Mouse (Mus musculus): ENCODE measurements around the gene Stk40. TPM values are rescaled to one million over a fixed set of nuclear protein-coding genes. Genes with fewer than 3 reads are reported as not detected.
"Not testable (repeated sequence)": the region's sequence is repeated elsewhere in the genome, so short reads cannot be mapped to it uniquely, and the experiment has no call there.

Gene Stk40
- polyA plus RNA-seq, 1 experiment from 2014 or later: 47.2 TPM

GRCm38 (mm10) chr4:126084382-126084781 is 19.4 kb upstream of the Stk40 start:
- Histone ChIP-seq H3K27me3 (ENCODE audit: insufficient read depth, poor library complexity, severe bottlenecking) (no peaks in the 10 kb centered on the region), H3K27ac (no peak overlapping the region), H3K4me1 (replicated peaks) (0 out of 2 replicates have a peak, but pooled peaks cover 3% of the 10 kb centered on the region), H3K36me3 (peaks cover 45% of the 10 kb centered on the region), H3K4me3 (no peak overlapping the region), H3K9me3 (no peaks in the 10 kb centered on the region)
- DNase-seq (ENCODE audit: low spot score): no peak
- WGBS: 74% methylated on average over 8 of the region's 8 CpGs

DNA sequence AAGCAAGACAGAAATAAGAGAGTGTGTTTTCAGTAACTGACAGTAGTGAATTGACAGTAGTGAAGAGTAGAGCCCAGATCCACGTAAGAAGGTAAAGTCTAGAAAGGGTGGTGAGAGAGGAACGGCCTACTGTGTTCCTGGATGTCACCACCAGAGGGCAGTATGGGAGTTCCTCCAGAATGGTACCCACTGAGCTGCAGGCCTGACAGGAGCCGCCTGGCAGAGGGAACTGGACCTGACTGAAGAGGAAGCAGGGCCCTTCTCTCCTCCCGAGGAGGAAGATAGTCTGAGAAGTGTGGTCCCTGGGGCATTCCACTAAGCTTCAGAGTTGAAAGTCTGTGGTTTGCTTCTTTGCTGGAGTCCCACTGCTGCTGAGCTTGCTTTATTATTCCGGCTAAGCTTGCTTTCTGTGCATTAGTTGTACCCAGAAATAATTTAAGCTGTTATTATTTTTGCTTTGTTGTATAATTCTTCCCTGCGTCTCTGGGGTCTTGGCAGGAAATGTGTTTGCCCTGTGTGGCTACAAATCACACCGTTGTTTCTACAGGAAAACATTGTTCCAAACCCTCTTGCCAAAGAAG is 17.7 kb upstream of the Stk40 start:
- H3K27me3 ChIP-seq (ENCODE audit: insufficient read depth, poor library complexity, severe bottlenecking): no peaks in the 10 kb centered on the region
- H3K9me3 ChIP-seq: no peaks in the 10 kb centered on the region
- peaks cover 37% of the 10 kb centered on the region for H3K36me3 ChIP-seq
- DNase-seq (ENCODE audit: low spot score): peak; percentile 85
- no peak overlapping the region for H3K27ac ChIP-seq
- no peak overlapping the region for H3K4me3 ChIP-seq
- H3K4me1 ChIP-seq (replicated peaks): 0 out of 2 replicates have a peak, but pooled peaks cover 6% of the 10 kb centered on the region
- 34% methylated on average over 7 of the region's 7 CpGs for WGBS

GRCm38 (mm10) chr4:126090101-126090847 is 13.5 kb upstream of the Stk40 start:
- Histone ChIP-seq H3K9me3 (no peaks in the 10 kb centered on the region), H3K27me3 (ENCODE audit: insufficient read depth, poor library complexity, severe bottlenecking) (no peaks in the 10 kb centered on the region), H3K36me3 (peaks cover 8% of the 10 kb centered on the region; the same call in 1 of the 2 replicates), H3K27ac (no peak overlapping the region), H3K4me1 (replicated peaks) (0 out of 2 replicates have a peak, but pooled peaks cover 6% of the 10 kb centered on the region), H3K4me3 (no peak overlapping the region)
- 80% methylated on average over 7 of the region's 7 CpGs for WGBS
- DNase-seq (ENCODE audit: low spot score): no peak

DNA sequence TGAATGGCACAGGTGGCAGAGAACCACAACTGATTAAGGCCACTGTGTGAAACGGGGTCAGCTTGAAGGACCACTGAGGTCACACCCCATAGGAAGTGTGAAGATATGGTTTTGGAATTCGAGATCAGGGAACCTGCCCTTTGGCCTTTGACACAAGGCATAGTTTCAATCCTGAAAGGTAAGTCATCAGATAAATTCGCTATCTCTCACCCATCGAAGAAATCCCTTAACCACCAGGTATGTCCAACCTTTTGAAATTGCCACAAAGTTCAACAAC is 13.0 kb upstream of the Stk40 start:
- peaks cover 8% of the 10 kb centered on the region; the same call in 1 of the 2 replicates for H3K36me3 ChIP-seq
- WGBS: 87% methylated on average over 4 of the region's 4 CpGs
- no peaks in the 10 kb centered on the region for H3K27me3 ChIP-seq (ENCODE audit: insufficient read depth, poor library complexity, severe bottlenecking)
- no peak overlapping the region for H3K4me3 ChIP-seq
- DNase-seq (ENCODE audit: low spot score): no peak
- no peaks in the 10 kb centered on the region for H3K9me3 ChIP-seq
- 0 out of 2 replicates have a peak, but pooled peaks cover 6% of the 10 kb centered on the region for H3K4me1 ChIP-seq (replicated peaks)
- H3K27ac ChIP-seq: no peak overlapping the region

DNA sequence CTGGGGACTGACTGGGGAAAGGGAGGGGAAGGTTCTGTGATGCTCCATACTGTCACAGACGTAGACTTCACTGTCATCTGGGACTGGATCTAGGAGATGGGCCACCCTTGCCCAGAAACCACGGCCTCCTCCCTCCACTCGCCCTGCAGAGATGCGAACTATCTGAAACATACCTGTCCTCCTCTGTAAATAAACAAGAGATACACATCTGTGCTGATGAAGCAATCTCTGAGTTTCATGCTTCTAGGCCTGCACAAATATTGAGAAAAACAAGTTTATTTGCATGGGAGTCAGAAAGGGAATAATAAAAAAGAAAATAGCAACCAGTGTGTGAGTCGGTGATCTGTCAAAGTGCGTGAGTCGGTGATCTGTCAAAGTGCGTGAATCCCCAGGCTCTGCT is 11.9 kb upstream of the Stk40 start:
- Histone ChIP-seq H3K4me3 (no peak overlapping the region), H3K4me1 (replicated peaks) (peaks cover 8% of the 10 kb centered on the region), H3K9me3 (no peaks in the 10 kb centered on the region), H3K27me3 (ENCODE audit: insufficient read depth, poor library complexity, severe bottlenecking) (no peaks in the 10 kb centered on the region), H3K27ac (no peak overlapping the region), H3K36me3 (peaks cover 8% of the 10 kb centered on the region; the same call in 1 of the 2 replicates)
- WGBS: 83% methylated on average over 8 of the region's 8 CpGs
- DNase-seq (ENCODE audit: low spot score): no peak

GRCm38 (mm10) chr4:126095622-126096430 is 7.9 kb upstream of the Stk40 start:
- DNase-seq (ENCODE audit: low spot score); H3K27me3 ChIP-seq (ENCODE audit: insufficient read depth, poor library complexity, severe bottlenecking); H3K9me3 ChIP-seq: not testable (repeated sequence)
- H3K27ac ChIP-seq: peak overlapping the region; percentile 90
- peaks cover 24% of the 10 kb centered on the region for H3K4me1 ChIP-seq (replicated peaks)
- WGBS: 59% methylated on average over 14 of the region's 14 CpGs
- peak overlapping the region; percentile 71 for H3K4me3 ChIP-seq
- H3K36me3 ChIP-seq: peaks cover 17% of the 10 kb centered on the region

- Histone ChIP-seq H3K27ac (peak within 1 kb of the TSS; percentile 90), H3K27me3 (ENCODE audit: insufficient read depth, poor library complexity, severe bottlenecking) (no peaks in the 10 kb centered on the region), H3K4me1 (replicated peaks) (peaks cover 24% of the 10 kb centered on the region), H3K36me3 (peaks cover 17% of the 10 kb centered on the region), H3K4me3 (peak within 1 kb of the TSS; percentile 71), H3K9me3 (no peaks in the 10 kb centered on the region)
- 4% methylated on average over 37 of the region's 37 CpGs for WGBS
- peak; percentile 95 for DNase-seq (ENCODE audit: low spot score)
Measured at GRCm38 (mm10) chr4:126096464-126097111, 7.2 kb upstream of the Stk40 start, which contains the start of gene Lsm10. Lsm10 (plus strand) TSS chr4:126096623.

- Histone ChIP-seq H3K9me3 (no peaks in the 10 kb centered on the region), H3K4me3 (peak overlapping the region; percentile 71; the same call in 1 of the 2 replicates)
- 93% methylated on average over 20 of the region's 20 CpGs for WGBS
Measured at GRCm38 (mm10) chr4:126097711-126098253, 6.0 kb upstream of the Stk40 start.

DNA sequence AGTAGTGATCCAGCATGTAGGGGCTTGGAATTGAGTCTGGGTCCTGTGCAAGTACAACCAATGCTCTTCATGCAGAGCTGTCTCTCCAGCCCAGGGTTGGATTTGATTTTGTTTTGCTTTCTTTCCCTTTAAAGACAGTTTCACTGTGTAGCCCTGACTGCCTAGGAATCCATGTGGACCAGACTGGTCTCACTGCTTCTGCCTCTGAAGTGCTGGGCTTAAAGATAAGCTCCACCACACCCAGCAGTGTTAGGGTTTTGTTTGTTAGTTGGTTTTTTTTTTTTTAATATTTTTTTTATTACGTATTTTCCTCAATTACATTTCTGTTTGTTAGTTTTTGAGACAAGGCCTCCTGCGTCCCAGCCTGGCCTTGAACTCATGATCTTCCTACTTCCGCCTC is 4.4 kb upstream of the Stk40 start:
- Histone ChIP-seq H3K36me3 (peaks cover 17% of the 10 kb centered on the region), H3K4me1 (replicated peaks) (peaks cover 44% of the 10 kb centered on the region), H3K4me3 (no peak overlapping the region), H3K27me3 (ENCODE audit: insufficient read depth, poor library complexity, severe bottlenecking) (no peaks in the 10 kb centered on the region), H3K9me3 (no peaks in the 10 kb centered on the region), H3K27ac (no peak overlapping the region)
- no peak for DNase-seq (ENCODE audit: low spot score)
- WGBS: 92% methylated on average over 3 of the region's 3 CpGs

More at GRCm38 (mm10) chr4:126097711-126098253, 6.0 kb upstream of the Stk40 start:
- Histone ChIP-seq H3K36me3 (peaks cover 17% of the 10 kb centered on the region), H3K27me3 (ENCODE audit: insufficient read depth, poor library complexity, severe bottlenecking) (no peaks in the 10 kb centered on the region), H3K4me1 (replicated peaks) (peaks cover 33% of the 10 kb centered on the region), H3K27ac (no peak overlapping the region)
- DNase-seq (ENCODE audit: low spot score): no peak

- Histone ChIP-seq H3K9me3 (no peaks in the 10 kb centered on the region), H3K27me3 (ENCODE audit: insufficient read depth, poor library complexity, severe bottlenecking) (no peaks in the 10 kb centered on the region), H3K27ac (no peak overlapping the region), H3K4me1 (replicated peaks) (peaks cover 58% of the 10 kb centered on the region), H3K36me3 (peaks cover 17% of the 10 kb centered on the region), H3K4me3 (no peak overlapping the region)
- no peak for DNase-seq (ENCODE audit: low spot score)
- WGBS: 88% methylated on average over 3 of the region's 3 CpGs
Measured at GRCm38 (mm10) chr4:126100764-126101163, 3.0 kb upstream of the Stk40 start.

DNA sequence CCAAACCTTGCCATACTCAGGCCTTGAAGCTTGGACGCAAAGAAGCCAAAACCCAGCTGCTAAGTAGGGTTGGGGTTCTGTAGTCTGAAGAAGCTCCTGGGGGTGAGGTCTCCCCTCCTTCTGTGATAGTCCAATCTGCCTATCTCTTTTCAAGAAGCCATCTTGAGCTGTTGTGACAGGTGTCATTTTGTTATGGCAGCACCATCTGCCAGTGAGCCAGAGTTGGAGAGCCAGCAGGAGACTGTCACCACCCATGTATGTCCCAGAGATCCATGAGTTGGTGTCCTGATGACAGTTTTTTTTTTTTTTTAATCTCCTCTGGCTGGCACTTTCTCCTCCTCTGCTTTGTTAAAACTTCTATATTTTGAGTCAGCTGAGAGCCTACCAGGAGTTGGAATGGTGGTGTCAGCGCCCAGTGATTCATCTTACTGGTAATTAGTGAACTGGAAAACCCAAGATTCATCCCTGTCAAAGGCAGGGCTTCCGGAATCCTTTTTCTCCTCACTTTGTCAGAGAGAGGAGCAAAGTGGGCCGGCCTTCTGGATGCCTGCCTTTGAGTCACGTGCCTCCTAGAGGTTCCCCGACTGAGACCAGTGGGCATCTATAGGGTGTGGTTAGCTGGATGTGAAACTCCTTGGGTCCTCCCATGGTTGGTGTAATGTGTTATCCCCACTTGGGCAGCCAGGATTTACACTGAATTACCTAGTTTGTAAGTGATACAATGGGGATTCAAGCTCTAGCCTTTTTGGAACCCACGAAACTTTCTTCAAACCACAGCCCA is 1.5 kb upstream of the Stk40 start:
- peak overlapping the region; percentile 92 for H3K27ac ChIP-seq
- peaks cover 55% of the 10 kb centered on the region for H3K4me1 ChIP-seq (replicated peaks)
- WGBS: 46% methylated on average over 7 of the region's 7 CpGs
- no peaks in the 10 kb centered on the region for H3K9me3 ChIP-seq
- H3K27me3 ChIP-seq (ENCODE audit: insufficient read depth, poor library complexity, severe bottlenecking): no peaks in the 10 kb centered on the region
- DNase-seq (ENCODE audit: low spot score): no peak
- H3K4me3 ChIP-seq: peak overlapping the region; percentile 92; the same call in 1 of the 2 replicates
- H3K36me3 ChIP-seq: peaks cover 21% of the 10 kb centered on the region

Measured in hindbrain, embryonic 10.5 days (tissue).